Mouse (Mus musculus) olfactory bulb, adult 2 months (tissue): Measurements from ENCODE around the gene Mecom. TPM values are rescaled to one million over a fixed set of nuclear protein-coding genes. Genes with fewer than 3 reads are reported as not detected.
"Not testable (repeated sequence)": the region's sequence is repeated elsewhere in the genome, so short reads cannot be mapped to it uniquely, and the experiment has no call there.

Experiments
- H3K27ac ChIP-seq: fragments of 200-500 bp; 2 replicates; pipeline ENCODE4 v1.5.1; 2012; ENCODE audit warnings: low read depth, low read length; ENCODE audit not compliant: insufficient read depth
- H3K4me1 ChIP-seq: fragments of 200-500 bp; 2 replicates; pipeline ENCODE4 v1.6.1; 2012; ENCODE audit warnings: low read length; ENCODE audit not compliant: control insufficient read depth, insufficient read depth
- H3K4me3 ChIP-seq: fragments of 200-500 bp; 2 replicates; pipeline ENCODE4 v1.5.1; 2012; ENCODE audit warnings: mild to moderate bottlenecking, low read depth, low read length, moderate library complexity; ENCODE audit not compliant: insufficient read depth
- CTCF ChIP-seq: fragments of 200-500 bp; IDR thresholded peaks from 2 replicates; pipeline ENCODE4 v1.5.1; 2012; ENCODE audit warnings: low read depth, mild to moderate bottlenecking, low read length, moderate library complexity; ENCODE audit not compliant: insufficient read depth
- POLR2A ChIP-seq: fragments of 200-500 bp; IDR thresholded peaks from 2 replicates; pipeline ENCODE4 v1.6.1; 2012; ENCODE audit warnings: mild to moderate bottlenecking, low read depth, low read length, moderate library complexity; ENCODE audit not compliant: insufficient read depth
- WGBS: fragments of 180-500 bp; shearing (Covaris S2); methylation state at CpG from one replicate; pipeline ENCODE4 v1.1.7; 2018; 5-methylcytosine and 5-hydroxymethylcytosine counted together
- polyA plus RNA-seq: library from polyadenylated mRNA; stranded (reverse); fragments of >200 nt; gene quantifications from 2 replicates; pipeline ENCODE4 v1.2.4, GENCODE M21; 2012; ENCODE audit warnings: low replicate concordance; ENCODE audit not compliant: missing spikeins, insufficient read depth, insufficient read length

Gene Mecom
- polyA plus RNA-seq, 1 experiment, result not detected

- WGBS, result 80% methylated on average over 8 of the region's 8 CpGs
- Histone ChIP-seq H3K27ac (no peak overlapping the region), H3K4me3 (no peak overlapping the region), H3K4me1 (no peaks in the 10 kb centered on the region)
- TF ChIP-seq POLR2A, result no peak
- TF ChIP-seq CTCF, result no peak
These were observed 304.0 kb downstream of the Mecom start for GRCm38 (mm10) chr3:30243776-30244275.

GRCm38 (mm10) chr3:30239416-30239815 is 308.4 kb downstream of the Mecom start:
- 90% methylated on average over 1 of the region's 1 CpGs for WGBS
- Histone ChIP-seq H3K4me1 (no peaks in the 10 kb centered on the region), H3K27ac (no peak overlapping the region), H3K4me3 (no peak overlapping the region)
- no peak for TF ChIP-seq CTCF
- no peak for TF ChIP-seq POLR2A

- Histone ChIP-seq H3K4me3 (no peak overlapping the region), H3K4me1 (no peaks in the 10 kb centered on the region), H3K27ac (no peak overlapping the region)
- TF ChIP-seq POLR2A (no peak), CTCF (no peak)
- WGBS, result 97% methylated on average over 5 of the region's 5 CpGs
These were observed 310.3 kb downstream of the Mecom start for GRCm38 (mm10) chr3:30237493-30237892.

GRCm38 (mm10) chr3:30234018-30234417 is 313.8 kb downstream of the Mecom start:
- TF ChIP-seq CTCF, result no peak
- no peak for TF ChIP-seq POLR2A
- Histone ChIP-seq H3K4me1 (no peaks in the 10 kb centered on the region), H3K27ac (no peak overlapping the region), H3K4me3 (no peak overlapping the region)
- WGBS, result 93% methylated on average over 1 of the region's 1 CpGs

GRCm38 (mm10) chr3:30227964-30228670 is 319.7 kb downstream of the Mecom start:
- no peak overlapping the region for H3K27ac ChIP-seq
- H3K4me1 ChIP-seq, result no peaks in the 10 kb centered on the region
- TF ChIP-seq POLR2A, result no peak
- TF ChIP-seq CTCF, result no peak
- H3K4me3 ChIP-seq, result no peak overlapping the region
- WGBS, result 67% methylated on average over 12 of the region's 12 CpGs

- no peak overlapping the region for H3K27ac ChIP-seq
- no peaks in the 10 kb centered on the region for H3K4me1 ChIP-seq
- 19% methylated on average over 13 of the region's 13 CpGs for WGBS
- no peak overlapping the region for H3K4me3 ChIP-seq
- TF ChIP-seq CTCF (no peak), POLR2A (no peak)
These were observed 320.9 kb downstream of the Mecom start for GRCm38 (mm10) chr3:30226928-30227370.

GRCm38 (mm10) chr3:30225200-30225599 is 322.6 kb downstream of the Mecom start:
- not testable (repeated sequence) for H3K27ac ChIP-seq, H3K4me3 ChIP-seq, H3K4me1 ChIP-seq
- 89% methylated on average over 6 of the region's 6 CpGs for whole genome bisulfite sequencing

GRCm38 (mm10) chr3:30220701-30221412 is 327.0 kb downstream of the Mecom start:
- no peak overlapping the region for H3K4me3 ChIP-seq
- 62% methylated on average over 19 of the region's 19 CpGs for WGBS
- TF ChIP-seq CTCF (no peak), POLR2A (no peak)
- no peaks in the 10 kb centered on the region for H3K4me1 ChIP-seq
- no peak overlapping the region for H3K27ac ChIP-seq

- no peak overlapping the region for H3K4me3 ChIP-seq
- WGBS, result 21% methylated on average over 8 of the region's 8 CpGs
These were observed 327.9 kb downstream of the Mecom start for GRCm38 (mm10) chr3:30219891-30220290.

More at GRCm38 (mm10) chr3:30219891-30220290, 327.9 kb downstream of the Mecom start:
- Histone ChIP-seq H3K27ac (no peak overlapping the region), H3K4me1 (no peaks in the 10 kb centered on the region)
- TF ChIP-seq POLR2A (no peak), CTCF (no peak)
